ENCODE assay signal across 9 mouse cellular contexts in genomic region chr12:20232746-20233453, GRCm38 (mm10).
DNase-seq lines count a peak whose midpoint lies in the region; ATAC-seq and TF ChIP-seq lines count a peak whose summit lies in the region.
"Had no signal": no experiment of that assay in that cellular context is flagged by ENCODE, and none has a peak within 500 bp of the region (broad histone marks: within the 10 kb centered on the region; RNA-seq: fewer than 3 reads in every experiment).

No protein-coding gene starts in this region.

- H3K4me2 ChIP-seq in forebrain, embryonic 15.5 days (replicated peaks), result no peak overlapping the region
- no peak overlapping the region for H3K4me2 ChIP-seq in intestine, embryonic 16.5 days (ENCODE audit: low read depth, low read length)
- H3K4me2 ChIP-seq in midbrain, embryonic 15.5 days, result no peak overlapping the region

- H3K27ac ChIP-seq in gastrocnemius, adult 2 months, result no peak overlapping the region
- H3K27ac ChIP-seq in forebrain, embryonic 15.5 days (replicated peaks), result no peak overlapping the region
- H3K27ac ChIP-seq in intestine, embryonic 16.5 days (ENCODE audit: low read length), result no peak overlapping the region
- H3K27ac ChIP-seq in midbrain, embryonic 15.5 days, result no peak overlapping the region

- H3K9ac ChIP-seq in forebrain, embryonic 15.5 days (replicated peaks), result no peak overlapping the region
- no peak overlapping the region for H3K9ac ChIP-seq in intestine, embryonic 16.5 days (ENCODE audit: low read depth, low read length)
- no peak overlapping the region for H3K9ac ChIP-seq in midbrain, embryonic 15.5 days

- DNase-seq in gastrocnemius, adult 2 months, result peak; percentile 20
- no peak for DNase-seq in gastrocnemius, adult 18-20 months (ENCODE audit: low spot score)
- peak; percentile 28 for DNase-seq in yolk sac, embryonic 10.5 days (ENCODE audit: low spot score)
- no peak for DNase-seq in adrenal gland, adult 8-10 months

- no peaks in the 10 kb centered on the region for H3K36me3 ChIP-seq in forebrain, embryonic 15.5 days
- H3K36me3 ChIP-seq in intestine, embryonic 16.5 days (ENCODE audit: control insufficient read depth, insufficient read depth, low read length), result peaks cover 29% of the 10 kb centered on the region
- no peaks in the 10 kb centered on the region for H3K36me3 ChIP-seq in midbrain, embryonic 15.5 days (replicated peaks)

- WGBS in forebrain, embryonic 15.5 days, result 66% methylated on average over 32 of the region's 32 CpGs
- 68% methylated on average over 32 of the region's 32 CpGs for WGBS in intestine, embryonic 16.5 days
- WGBS in midbrain, embryonic 15.5 days, result 68% methylated on average over 32 of the region's 32 CpGs

- H3K4me3 ChIP-seq in gastrocnemius, adult 2 months, result no peak overlapping the region
- H3K4me3 ChIP-seq in forebrain, embryonic 15.5 days, result no peak overlapping the region
- H3K4me3 ChIP-seq in intestine, embryonic 16.5 days (ENCODE audit: low read length), result no peak overlapping the region
- no peak overlapping the region for H3K4me3 ChIP-seq in midbrain, embryonic 15.5 days

- H3K27me3 ChIP-seq in forebrain, embryonic 15.5 days, result no peaks in the 10 kb centered on the region
- H3K27me3 ChIP-seq in intestine, embryonic 16.5 days (replicated peaks; ENCODE audit: control insufficient read depth, insufficient read depth, low read length), result 0 out of 2 replicates have a peak, but pooled peaks cover 2% of the 10 kb centered on the region
- H3K27me3 ChIP-seq in midbrain, embryonic 15.5 days (replicated peaks), result no peaks in the 10 kb centered on the region
- H3K27me3 ChIP-seq: CH12.LX had no signal

- H3K4me1 ChIP-seq in forebrain, embryonic 15.5 days, result no peaks in the 10 kb centered on the region
- no peaks in the 10 kb centered on the region for H3K4me1 ChIP-seq in intestine, embryonic 16.5 days (ENCODE audit: control insufficient read depth, insufficient read depth, low read length)
- no peaks in the 10 kb centered on the region for H3K4me1 ChIP-seq in midbrain, embryonic 15.5 days

- no peak for TF ChIP-seq CTCF in gastrocnemius, adult 2 months (IDR thresholded peaks at IDR 0.05)

- ATAC-seq in CD4-positive, CD25-positive, alpha-beta regulatory T cell, adult 4 months, result peak; percentile 19
- ATAC-seq in forebrain, embryonic 15.5 days (replicated peaks), result peak; percentile 54
- peak; percentile 43; the same call in 1 of the 2 replicates for ATAC-seq in intestine, embryonic 16.5 days
- peak; percentile 66 for ATAC-seq in midbrain, embryonic 15.5 days (replicated peaks)

- peaks cover 63% of the 10 kb centered on the region for H3K9me3 ChIP-seq in forebrain, embryonic 15.5 days
- H3K9me3 ChIP-seq in intestine, embryonic 16.5 days (ENCODE audit: control insufficient read depth, low read length), result peaks cover 59% of the 10 kb centered on the region
- peaks cover 63% of the 10 kb centered on the region for H3K9me3 ChIP-seq in midbrain, embryonic 15.5 days

- intact Hi-C loops in gastrocnemius, adult 2 months (cut with DNase I), result no loop called here

Comparison
In these comparisons a context has a peak if more than half of its experiments do, and no peak if none do; other contexts are left out.
1. DNase-seq: peak in gastrocnemius, adult 2 months (single experiment) and yolk sac, embryonic 10.5 days (single experiment); none in gastrocnemius, adult 18-20 months (single experiment) and adrenal gland, adult 8-10 months (single experiment).
2. Peak in every context shown above with its lines, with median percentiles within 50 percentile points of each other: ATAC-seq.